Mouse (Mus musculus) forebrain, embryonic 10.5 days (tissue): ENCODE data around the gene Amz1. TPM values are rescaled to one million over a fixed set of nuclear protein-coding genes. Genes with fewer than 3 reads are reported as not detected.
A peak's percentile ranks its signal among the peaks of the same experiment; 100 is the strongest.

Source experiments
- DNase-seq: peaks from one replicate; pipeline ENCODE4 v3.0.0-alpha.2; 2017; ENCODE audit warnings: low spot score; ENCODE audit errors: extremely low spot score
- H3K27ac ChIP-seq: fragments of 300-500 bp; sonication (generic); 2 replicates; pipeline ENCODE4 v1.5.1; 2016; ENCODE audit warnings: mild to moderate bottlenecking
- H3K27me3 ChIP-seq: fragments of 300-500 bp; sonication (generic); 2 replicates; pipeline ENCODE4 v1.6.1; 2016; ENCODE audit warnings: mild to moderate bottlenecking; ENCODE audit not compliant: poor library complexity, severe bottlenecking
- H3K36me3 ChIP-seq: fragments of 300-500 bp; sonication (generic); replicated peaks from 2 replicates; pipeline ENCODE4 v1.6.1; 2016; ENCODE audit warnings: mild to moderate bottlenecking, moderate library complexity
- H3K4me1 ChIP-seq: fragments of 300-500 bp; sonication (generic); 2 replicates; pipeline ENCODE4 v1.6.1; 2016
- H3K4me3 ChIP-seq: fragments of 300-500 bp; sonication (generic); 2 replicates; pipeline ENCODE4 v1.5.1; 2016; ENCODE audit warnings: mild to moderate bottlenecking, moderate library complexity
- H3K9me3 ChIP-seq: fragments of 300-500 bp; sonication (generic); 2 replicates; pipeline ENCODE4 v1.6.1; 2016; ENCODE audit warnings: mild to moderate bottlenecking, moderate library complexity
- WGBS: fragments of 180-500 bp; shearing (Covaris S2); methylation state at CpG from one replicate; pipeline ENCODE4 v1.1.7; 2016; 5-methylcytosine and 5-hydroxymethylcytosine counted together
- polyA plus RNA-seq: library from polyadenylated mRNA; unstranded; fragments of >200 nt; fragmentation: Nextera tagmentation; extraction: Ambion mirVana; gene quantifications from 2 replicates; pipeline ENCODE4 v1.2.1, GENCODE M21; 2016

The Amz1 gene
- polyA plus RNA-seq, 1 experiment from 2014 or later = 0.63 TPM

GRCm38 (mm10) chr5:140781122-140781521, 57.2 kb downstream of the Amz1 start:
- H3K27me3 ChIP-seq = no peaks in the 10 kb centered on the region
- peaks cover 9% of the 10 kb centered on the region for H3K4me1 ChIP-seq
- H3K9me3 ChIP-seq = no peaks in the 10 kb centered on the region
- 88% methylated on average over 5 of the region's 5 CpGs for WGBS
- no peak overlapping the region for H3K4me3 ChIP-seq
- no peak for DNase-seq
- peaks cover 79% of the 10 kb centered on the region for H3K36me3 ChIP-seq
- no peak overlapping the region for H3K27ac ChIP-seq

- Histone ChIP-seq H3K27me3 (no peaks in the 10 kb centered on the region), H3K9me3 (no peaks in the 10 kb centered on the region), H3K4me3 (no peak overlapping the region), H3K36me3 (peaks cover 79% of the 10 kb centered on the region), H3K27ac (no peak overlapping the region), H3K4me1 (peaks cover under 1% of the 10 kb centered on the region; the same call in 1 of the 2 replicates)
- no peak for DNase-seq
- 91% methylated on average over 8 of the region's 8 CpGs for WGBS
Observed at GRCm38 (mm10) chr5:140781886-140782572, 58.1 kb downstream of the Amz1 start.

- no peaks in the 10 kb centered on the region for H3K27me3 ChIP-seq
- H3K9me3 ChIP-seq = no peaks in the 10 kb centered on the region
- no peak overlapping the region for H3K4me3 ChIP-seq
- DNase-seq = no peak
- H3K36me3 ChIP-seq = peaks cover 68% of the 10 kb centered on the region
- no peak overlapping the region for H3K27ac ChIP-seq
- no peaks in the 10 kb centered on the region for H3K4me1 ChIP-seq
- whole genome bisulfite sequencing = 92% methylated on average over 4 of the region's 4 CpGs
Observed at GRCm38 (mm10) chr5:140783577-140783976, 59.6 kb downstream of the Amz1 start.

GRCm38 (mm10) chr5:140784288-140784687, 60.4 kb downstream of the Amz1 start:
- H3K36me3 ChIP-seq = peaks cover 64% of the 10 kb centered on the region
- 91% methylated on average over 6 of the region's 6 CpGs for WGBS

GRCm38 (mm10) chr5:140785240-140785872, 61.4 kb downstream of the Amz1 start:
- no peaks in the 10 kb centered on the region for H3K27me3 ChIP-seq
- H3K27ac ChIP-seq = no peak overlapping the region
- no peaks in the 10 kb centered on the region for H3K9me3 ChIP-seq
- H3K36me3 ChIP-seq = peaks cover 55% of the 10 kb centered on the region
- DNase-seq = no peak
- WGBS = 93% methylated on average over 13 of the region's 13 CpGs
- H3K4me1 ChIP-seq = peaks cover 15% of the 10 kb centered on the region
- H3K4me3 ChIP-seq = no peak overlapping the region

More at GRCm38 (mm10) chr5:140784288-140784687, 60.4 kb downstream of the Amz1 start:
- no peak for DNase-seq
- peaks cover 6% of the 10 kb centered on the region; the same call in 1 of the 2 replicates for H3K4me1 ChIP-seq
- H3K9me3 ChIP-seq = no peaks in the 10 kb centered on the region
- no peak overlapping the region for H3K27ac ChIP-seq
- H3K4me3 ChIP-seq = no peak overlapping the region
- H3K27me3 ChIP-seq = no peaks in the 10 kb centered on the region

GRCm38 (mm10) chr5:140789561-140789960, 65.6 kb downstream of the Amz1 start:
- Histone ChIP-seq H3K36me3 (peaks cover 13% of the 10 kb centered on the region), H3K27me3 (no peaks in the 10 kb centered on the region), H3K4me3 (no peak overlapping the region), H3K4me1 (peaks cover 44% of the 10 kb centered on the region), H3K27ac (no peak overlapping the region), H3K9me3 (no peaks in the 10 kb centered on the region)
- DNase-seq = no peak

- 93% methylated on average over 2 of the region's 2 CpGs for WGBS
- Histone ChIP-seq H3K27me3 (no peaks in the 10 kb centered on the region), H3K4me3 (no peak overlapping the region), H3K36me3 (peaks cover 4% of the 10 kb centered on the region), H3K9me3 (no peaks in the 10 kb centered on the region), H3K27ac (peak overlapping the region; percentile 86), H3K4me1 (peaks cover 52% of the 10 kb centered on the region)
- no peak for DNase-seq
Observed at GRCm38 (mm10) chr5:140790392-140790791, 66.5 kb downstream of the Amz1 start.

- Histone ChIP-seq H3K9me3 (no peaks in the 10 kb centered on the region), H3K27ac (peak overlapping the region; percentile 86), H3K4me3 (no peak overlapping the region), H3K27me3 (no peaks in the 10 kb centered on the region), H3K36me3 (peaks cover 2% of the 10 kb centered on the region; the same call in 1 of the 2 replicates), H3K4me1 (peaks cover 53% of the 10 kb centered on the region)
- no peak for DNase-seq
- 56% methylated on average over 9 of the region's 9 CpGs for WGBS
Observed at GRCm38 (mm10) chr5:140790937-140791877, 67.3 kb downstream of the Amz1 start.

GRCm38 (mm10) chr5:140792233-140792632, 68.3 kb downstream of the Amz1 start:
- H3K27me3 ChIP-seq = no peaks in the 10 kb centered on the region
- 75% methylated on average over 5 of the region's 5 CpGs for WGBS
- no peaks in the 10 kb centered on the region for H3K9me3 ChIP-seq
- H3K4me3 ChIP-seq = no peak overlapping the region
- H3K4me1 ChIP-seq = peaks cover 55% of the 10 kb centered on the region
- 0 out of 2 replicates have a peak, but pooled peaks cover 2% of the 10 kb centered on the region for H3K36me3 ChIP-seq
- H3K27ac ChIP-seq = peak overlapping the region; percentile 86
- DNase-seq = no peak

- Histone ChIP-seq H3K9me3 (no peaks in the 10 kb centered on the region), H3K27me3 (no peaks in the 10 kb centered on the region), H3K4me1 (peaks cover 51% of the 10 kb centered on the region), H3K36me3 (no peaks in the 10 kb centered on the region), H3K27ac (no peak overlapping the region), H3K4me3 (no peak overlapping the region)
- WGBS = 60% methylated on average over 3 of the region's 3 CpGs
- DNase-seq = no peak
Observed at GRCm38 (mm10) chr5:140794753-140795152, 70.8 kb downstream of the Amz1 start.

- no peaks in the 10 kb centered on the region for H3K36me3 ChIP-seq
- WGBS = 81% methylated on average over 2 of the region's 2 CpGs
- no peak overlapping the region for H3K4me3 ChIP-seq
- H3K9me3 ChIP-seq = no peaks in the 10 kb centered on the region
- no peaks in the 10 kb centered on the region for H3K27me3 ChIP-seq
- no peak overlapping the region for H3K27ac ChIP-seq
- H3K4me1 ChIP-seq = peaks cover 47% of the 10 kb centered on the region
- no peak for DNase-seq
Observed at GRCm38 (mm10) chr5:140795176-140795575, 71.2 kb downstream of the Amz1 start.

- no peaks in the 10 kb centered on the region for H3K36me3 ChIP-seq
Observed at GRCm38 (mm10) chr5:140796051-140796450, 72.1 kb downstream of the Amz1 start.

More at GRCm38 (mm10) chr5:140796051-140796450, 72.1 kb downstream of the Amz1 start:
- WGBS = 94% methylated on average over 3 of the region's 3 CpGs
- no peaks in the 10 kb centered on the region for H3K9me3 ChIP-seq
- H3K27ac ChIP-seq = no peak overlapping the region
- peaks cover 39% of the 10 kb centered on the region for H3K4me1 ChIP-seq
- no peak for DNase-seq
- no peak overlapping the region for H3K4me3 ChIP-seq
- H3K27me3 ChIP-seq = no peaks in the 10 kb centered on the region
